Mouse (Mus musculus) intestine, embryonic 15.5 days (tissue): ENCODE data around the gene Adam23. TPM values are rescaled to one million over a fixed set of nuclear protein-coding genes. Genes with fewer than 3 reads are reported as not detected.

Experiments
- ATAC-seq: fragments of 200-750 bp; cut with Nextera tagmentation; 2 replicates; pipeline ENCODE4 v1.8.0; 2017; ENCODE audit warnings: moderate TSS enrichment, moderate library complexity
- H3K27ac ChIP-seq: fragments of 300-500 bp; sonication (generic); 2 replicates; pipeline ENCODE4 v1.5.1; 2015; ENCODE audit warnings: mild to moderate bottlenecking, inconsistent platforms
- H3K27me3 ChIP-seq: fragments of 300-500 bp; sonication (generic); replicated peaks from 2 replicates; pipeline ENCODE4 v1.6.1; 2015; ENCODE audit warnings: inconsistent platforms
- H3K36me3 ChIP-seq: fragments of 300-500 bp; sonication (generic); 2 replicates; pipeline ENCODE4 v1.6.1; 2015; ENCODE audit warnings: inconsistent platforms
- H3K4me1 ChIP-seq: fragments of 300-500 bp; sonication (generic); replicated peaks from 2 replicates; pipeline ENCODE4 v1.6.1; 2015; ENCODE audit warnings: inconsistent platforms
- H3K4me2 ChIP-seq: fragments of 300-500 bp; sonication (generic); replicated peaks from 2 replicates; pipeline ENCODE4 v1.6.1; 2015; ENCODE audit warnings: mild to moderate bottlenecking, inconsistent platforms
- H3K4me3 ChIP-seq: fragments of 300-500 bp; sonication (generic); replicated peaks from 2 replicates; pipeline ENCODE4 v1.5.1; 2015; ENCODE audit warnings: inconsistent platforms
- H3K9ac ChIP-seq: fragments of 300-500 bp; sonication (generic); 2 replicates; pipeline ENCODE4 v1.6.1; 2015; ENCODE audit warnings: inconsistent platforms
- H3K9me3 ChIP-seq: fragments of 300-500 bp; sonication (generic); 2 replicates; pipeline ENCODE4 v1.6.1; 2016; ENCODE audit warnings: inconsistent platforms
- WGBS: fragments of 180-500 bp; shearing (Covaris S2); methylation state at CpG from one replicate; pipeline ENCODE4 v1.1.7; 2015; 5-methylcytosine and 5-hydroxymethylcytosine counted together
- polyA plus RNA-seq: library from polyadenylated mRNA; unstranded; fragments of >200 nt; fragmentation: Nextera tagmentation; extraction: Ambion mirVana; gene quantifications from 2 replicates; pipeline ENCODE4 v1.2.1, GENCODE M21; 2015

The Adam23 gene
- polyA plus RNA-seq = 1.5 and 2.1 TPM in 2 replicates

DNA sequence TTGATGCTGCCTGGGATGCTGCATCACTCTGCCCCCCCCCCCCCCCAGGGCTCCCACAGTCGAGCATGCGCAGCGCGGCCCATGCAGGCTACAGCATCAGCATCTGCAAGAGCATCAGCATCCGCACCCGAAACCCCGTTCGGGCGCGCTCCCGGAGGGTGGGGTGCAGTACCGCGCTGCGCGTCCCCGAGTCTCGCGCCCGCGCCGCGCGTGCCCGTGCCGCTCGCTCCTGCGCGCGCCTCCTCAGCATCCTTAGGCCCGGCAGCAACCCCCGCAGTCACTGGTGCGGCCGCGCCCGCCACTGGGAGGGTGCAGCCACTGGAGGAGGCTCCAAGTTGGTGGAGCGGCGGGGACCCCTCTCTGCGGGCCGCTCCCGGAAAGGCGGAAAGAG is at the start of gene Adam23:
Gene Adam23, plus strand, starts transcription at position 236 of the 391 bp plus-strand sequence.
- H3K27ac ChIP-seq = no peak within 1 kb of the TSS
- H3K4me2 ChIP-seq = peak within 1 kb of the TSS; percentile 92
- WGBS = under 1% methylated on average over 40 of the region's 41 CpGs
- no peaks in the 10 kb centered on the region for H3K36me3 ChIP-seq
- H3K4me3 ChIP-seq = peak within 1 kb of the TSS; percentile 53
- H3K4me1 ChIP-seq = no peaks in the 10 kb centered on the region; the same call in 1 of the 2 replicates
- peak within 1 kb of the TSS; percentile 38 for H3K9ac ChIP-seq
- ATAC-seq = peak; percentile 76
- no peaks in the 10 kb centered on the region for H3K9me3 ChIP-seq
- peaks cover 15% of the 10 kb centered on the region for H3K27me3 ChIP-seq

DNA sequence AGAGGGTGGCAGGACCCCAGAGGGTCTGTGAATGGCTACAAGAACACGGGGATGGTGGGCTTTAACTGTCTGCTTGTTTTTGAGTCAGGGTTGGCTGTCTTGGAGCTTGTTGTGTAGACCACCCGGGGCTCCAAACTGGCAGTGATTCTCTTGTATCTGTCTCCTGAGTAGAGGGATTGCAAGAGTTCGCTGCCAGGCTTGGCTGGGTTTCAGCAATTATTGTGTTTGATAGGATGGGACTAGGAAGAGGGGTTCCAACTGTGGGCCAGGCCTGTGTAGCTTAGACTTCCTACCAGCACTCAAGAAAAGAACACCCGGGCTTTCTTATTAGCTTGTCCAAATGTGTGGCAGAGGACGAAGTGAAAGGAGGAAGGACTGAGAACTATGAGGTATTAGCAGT is 44.6 kb upstream of the Adam23 start:
- Histone ChIP-seq H3K4me2 (no peak overlapping the region), H3K9ac (no peak overlapping the region), H3K4me1 (no peaks in the 10 kb centered on the region), H3K36me3 (no peaks in the 10 kb centered on the region), H3K4me3 (no peak overlapping the region), H3K9me3 (no peaks in the 10 kb centered on the region), H3K27ac (no peak overlapping the region), H3K27me3 (no peaks in the 10 kb centered on the region)
- ATAC-seq = no peak
- WGBS = 80% methylated on average over 5 of the region's 5 CpGs

- no peak overlapping the region for H3K9ac ChIP-seq
- no peak for ATAC-seq
- H3K4me2 ChIP-seq = no peak overlapping the region
- no peaks in the 10 kb centered on the region for H3K27me3 ChIP-seq
- H3K27ac ChIP-seq = no peak overlapping the region
- no peaks in the 10 kb centered on the region for H3K4me1 ChIP-seq
- H3K36me3 ChIP-seq = no peaks in the 10 kb centered on the region
- WGBS = 47% methylated on average over 4 of the region's 4 CpGs
- no peak overlapping the region for H3K4me3 ChIP-seq
- no peaks in the 10 kb centered on the region for H3K9me3 ChIP-seq
Measured at GRCm38 (mm10) chr1:63403601-63404000, 42.1 kb upstream of the Adam23 start.

- Histone ChIP-seq H3K9me3 (no peaks in the 10 kb centered on the region), H3K27me3 (no peaks in the 10 kb centered on the region), H3K4me3 (no peak overlapping the region), H3K27ac (no peak overlapping the region), H3K4me1 (no peaks in the 10 kb centered on the region), H3K4me2 (no peak overlapping the region), H3K36me3 (no peaks in the 10 kb centered on the region), H3K9ac (no peak overlapping the region)
- WGBS = 78% methylated on average over 6 of the region's 6 CpGs
- ATAC-seq = no peak
Measured at GRCm38 (mm10) chr1:63408344-63408743, 37.3 kb upstream of the Adam23 start.

DNA sequence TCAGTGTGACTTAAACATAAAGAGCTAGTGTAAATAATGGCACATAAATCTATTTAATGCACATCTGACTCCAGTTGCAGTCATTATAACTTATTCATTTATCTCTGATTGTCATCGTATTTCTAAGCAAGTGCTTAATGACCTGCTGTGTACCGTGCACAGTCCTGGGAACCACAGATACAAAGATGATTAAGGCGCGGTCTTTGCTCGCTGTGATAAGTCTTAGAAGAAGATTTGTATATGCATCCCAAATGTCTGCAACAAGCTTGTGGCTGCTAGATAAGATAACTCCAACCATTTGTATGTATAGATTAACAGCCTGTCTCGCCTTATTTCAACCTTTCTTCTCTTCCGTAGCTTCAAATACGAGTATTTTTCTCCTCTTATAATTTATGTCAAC is 27.2 kb upstream of the Adam23 start:
- 59% methylated on average over 8 of the region's 8 CpGs for WGBS
- H3K4me3 ChIP-seq = no peak overlapping the region
- no peaks in the 10 kb centered on the region for H3K9me3 ChIP-seq
- no peak overlapping the region for H3K4me2 ChIP-seq
- H3K27me3 ChIP-seq = no peaks in the 10 kb centered on the region
- ATAC-seq = no peak
- no peaks in the 10 kb centered on the region for H3K4me1 ChIP-seq
- H3K36me3 ChIP-seq = no peaks in the 10 kb centered on the region
- no peak overlapping the region for H3K9ac ChIP-seq
- no peak overlapping the region for H3K27ac ChIP-seq

- Histone ChIP-seq H3K36me3 (no peaks in the 10 kb centered on the region), H3K9ac (no peak overlapping the region), H3K27ac (no peak overlapping the region), H3K4me3 (no peak overlapping the region), H3K27me3 (no peaks in the 10 kb centered on the region), H3K4me2 (no peak overlapping the region), H3K9me3 (no peaks in the 10 kb centered on the region), H3K4me1 (no peaks in the 10 kb centered on the region)
- 85% methylated on average over 6 of the region's 6 CpGs for WGBS
- ATAC-seq = no peak
Measured at GRCm38 (mm10) chr1:63430668-63431067, 15.0 kb upstream of the Adam23 start.

GRCm38 (mm10) chr1:63431166-63431565 is 14.5 kb upstream of the Adam23 start:
- no peaks in the 10 kb centered on the region for H3K4me1 ChIP-seq
- H3K4me2 ChIP-seq = no peak overlapping the region
- H3K9ac ChIP-seq = no peak overlapping the region
- H3K9me3 ChIP-seq = no peaks in the 10 kb centered on the region
- H3K36me3 ChIP-seq = no peaks in the 10 kb centered on the region
- no peak for ATAC-seq
- no peak overlapping the region for H3K27ac ChIP-seq
- WGBS = 87% methylated on average over 8 of the region's 8 CpGs
- no peaks in the 10 kb centered on the region for H3K27me3 ChIP-seq
- no peak overlapping the region for H3K4me3 ChIP-seq

DNA sequence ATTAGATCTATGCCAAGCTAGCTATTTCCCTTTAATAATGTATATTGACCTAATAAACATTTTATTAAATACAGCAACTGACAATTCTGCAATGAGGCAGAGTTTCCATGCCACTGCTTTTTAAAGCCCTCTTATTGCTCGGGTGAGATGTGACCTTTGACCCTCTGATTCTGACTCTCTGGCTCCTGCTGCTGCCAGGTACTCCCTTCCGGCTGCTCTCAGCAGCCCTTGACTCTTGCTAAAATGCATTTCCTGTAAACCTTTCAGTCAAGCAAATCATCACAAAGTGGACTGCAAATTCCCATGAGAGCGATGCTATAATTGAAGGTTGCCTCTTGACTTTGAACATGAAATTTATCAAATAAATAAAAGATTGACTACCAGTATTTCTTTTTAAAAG is 13.8 kb upstream of the Adam23 start:
- H3K4me3 ChIP-seq = no peak overlapping the region
- no peaks in the 10 kb centered on the region for H3K4me1 ChIP-seq
- no peaks in the 10 kb centered on the region for H3K9me3 ChIP-seq
- no peak for ATAC-seq
- no peak overlapping the region for H3K27ac ChIP-seq
- no peak overlapping the region for H3K4me2 ChIP-seq
- H3K27me3 ChIP-seq = no peaks in the 10 kb centered on the region
- H3K9ac ChIP-seq = no peak overlapping the region
- H3K36me3 ChIP-seq = no peaks in the 10 kb centered on the region
- 48% methylated on average over 3 of the region's 3 CpGs for WGBS

- Histone ChIP-seq H3K4me2 (no peak overlapping the region), H3K27ac (no peak overlapping the region), H3K4me3 (no peak overlapping the region), H3K27me3 (no peaks in the 10 kb centered on the region), H3K4me1 (no peaks in the 10 kb centered on the region), H3K36me3 (no peaks in the 10 kb centered on the region), H3K9me3 (no peaks in the 10 kb centered on the region), H3K9ac (no peak overlapping the region)
- no peak for ATAC-seq
- 40% methylated on average over 7 of the region's 7 CpGs for WGBS
Measured at GRCm38 (mm10) chr1:63434052-63434451, 11.6 kb upstream of the Adam23 start.

DNA sequence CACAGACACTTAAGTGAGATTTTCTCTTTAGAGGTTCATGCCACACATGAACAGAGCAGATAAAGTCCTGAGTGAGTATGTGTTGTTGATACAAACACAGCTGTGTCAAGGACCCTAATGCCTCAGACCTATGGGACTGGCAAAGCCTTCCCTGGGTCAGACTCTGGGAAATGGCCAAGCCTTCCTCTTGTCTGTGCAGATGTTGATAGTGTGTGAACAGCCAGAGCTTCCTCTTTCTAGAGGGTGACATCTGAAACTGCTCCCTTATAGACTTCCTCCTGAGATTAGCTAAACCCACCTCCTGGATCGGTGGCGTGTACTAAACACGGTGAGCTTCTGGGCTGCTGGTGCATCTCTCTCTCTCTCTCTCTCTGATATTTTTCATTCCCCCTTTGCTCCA is 8.2 kb upstream of the Adam23 start:
- ATAC-seq = no peak
- Histone ChIP-seq H3K9ac (no peak overlapping the region), H3K27me3 (no peaks in the 10 kb centered on the region), H3K4me2 (no peak overlapping the region), H3K27ac (no peak overlapping the region), H3K9me3 (no peaks in the 10 kb centered on the region), H3K4me1 (no peaks in the 10 kb centered on the region), H3K4me3 (no peak overlapping the region), H3K36me3 (no peaks in the 10 kb centered on the region)
- 31% methylated on average over 3 of the region's 3 CpGs for WGBS

DNA sequence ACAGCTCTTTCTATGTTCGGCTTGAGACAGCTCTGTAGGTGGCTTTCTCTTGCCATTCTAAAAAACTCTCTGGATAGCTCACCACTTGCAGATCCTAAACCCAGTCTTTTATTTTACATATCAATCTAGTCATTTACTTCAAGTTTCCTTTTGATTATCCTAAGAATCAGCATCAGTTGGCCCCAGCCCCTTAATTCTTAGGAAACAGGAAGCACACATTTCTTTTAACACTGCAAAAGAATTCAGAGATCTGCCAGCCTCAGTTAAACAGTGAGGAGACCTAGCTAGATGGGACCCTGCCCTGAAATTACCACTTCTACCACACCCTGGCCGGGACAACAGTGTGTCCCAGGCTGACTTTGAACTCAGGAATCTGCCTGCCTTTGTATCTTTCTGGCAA is 3.5 kb upstream of the Adam23 start:
- H3K4me3 ChIP-seq = no peak overlapping the region
- no peak overlapping the region for H3K4me2 ChIP-seq
- no peaks in the 10 kb centered on the region for H3K9me3 ChIP-seq
- H3K27me3 ChIP-seq = peaks cover 15% of the 10 kb centered on the region
- no peaks in the 10 kb centered on the region for H3K36me3 ChIP-seq
- no peak overlapping the region for H3K27ac ChIP-seq
- 56% methylated on average over 2 of the region's 2 CpGs for WGBS
- H3K4me1 ChIP-seq = no peaks in the 10 kb centered on the region; the same call in 1 of the 2 replicates
- ATAC-seq = no peak
- no peak overlapping the region for H3K9ac ChIP-seq

DNA sequence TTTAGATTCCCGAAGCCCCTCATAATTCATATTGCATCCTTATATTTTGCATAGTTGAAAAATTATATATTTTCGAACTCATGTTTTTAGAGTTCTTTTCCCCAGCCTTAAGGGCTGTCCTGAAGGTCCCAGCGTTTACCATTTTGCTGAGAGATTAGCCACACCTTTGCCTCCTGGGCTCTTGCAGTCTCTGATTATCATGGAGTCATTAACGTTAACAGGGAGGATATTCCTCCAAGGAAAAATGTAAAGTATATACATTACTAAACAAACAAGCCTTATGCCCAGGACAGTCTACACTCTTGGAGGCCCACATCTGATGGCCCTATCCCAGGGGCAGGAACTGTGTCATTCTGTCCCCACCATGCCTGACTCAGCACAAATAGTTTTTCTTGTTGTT is 3.1 kb upstream of the Adam23 start:
- Histone ChIP-seq H3K4me1 (no peaks in the 10 kb centered on the region; the same call in 1 of the 2 replicates), H3K4me3 (no peak overlapping the region), H3K9ac (no peak overlapping the region), H3K27me3 (peaks cover 15% of the 10 kb centered on the region), H3K36me3 (no peaks in the 10 kb centered on the region), H3K9me3 (no peaks in the 10 kb centered on the region), H3K4me2 (no peak overlapping the region), H3K27ac (no peak overlapping the region)
- WGBS = 64% methylated on average over 4 of the region's 4 CpGs
- no peak for ATAC-seq

GRCm38 (mm10) chr1:63445149-63445609 is 512 bp upstream of the Adam23 start:
- H3K9me3 ChIP-seq = no peaks in the 10 kb centered on the region
- peak overlapping the region; percentile 92 for H3K4me2 ChIP-seq
- H3K27me3 ChIP-seq = peaks cover 15% of the 10 kb centered on the region
- no peaks in the 10 kb centered on the region for H3K36me3 ChIP-seq
- ATAC-seq = no peak
- no peaks in the 10 kb centered on the region; the same call in 1 of the 2 replicates for H3K4me1 ChIP-seq
- no peak overlapping the region for H3K27ac ChIP-seq
- H3K9ac ChIP-seq = no peak overlapping the region
- peak overlapping the region; percentile 53 for H3K4me3 ChIP-seq
- WGBS = 67% methylated on average over 10 of the region's 10 CpGs
